Mouse (Mus musculus) megakaryocyte, embryonic 14.5 days (primary cell): ENCODE results near the gene Cdk9.

Experiments
- FLI1 ChIP-seq: IDR thresholded peaks from 2 replicates; pipeline ENCODE4 v1.6.1; 2012; ENCODE audit warnings: low read length, inconsistent platforms, mixed read lengths
- GATA1 ChIP-seq: IDR thresholded peaks from 3 replicates; pipeline ENCODE4 v1.6.1; 2012; ENCODE audit warnings: mixed read lengths, low read length, inconsistent platforms, borderline replicate concordance

DNA sequence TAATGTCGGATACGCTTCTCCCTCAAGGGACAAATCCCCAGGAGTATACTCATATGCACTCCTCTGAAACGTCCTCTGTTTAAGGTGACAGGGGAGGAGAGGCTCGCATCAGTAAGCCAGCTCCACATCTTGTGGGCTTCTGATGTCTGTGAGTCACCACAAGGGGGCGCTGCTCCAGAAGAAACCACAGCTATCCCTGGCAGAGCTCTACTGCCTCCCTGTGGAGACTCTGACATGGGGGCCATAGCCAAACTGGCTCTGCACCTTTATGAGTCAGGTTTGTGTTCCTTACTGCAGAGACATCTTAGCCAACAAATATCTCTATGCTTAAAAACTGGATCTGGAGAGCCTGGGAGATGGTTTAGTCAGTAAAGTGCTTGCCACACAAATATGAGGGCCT lies 23.5 kb downstream of the Cdk9 start:
- no peak for TF ChIP-seq GATA1
- no peak for TF ChIP-seq FLI1
